Mouse (Mus musculus) urinary bladder, postnatal 36 days (tissue): ENCODE results near the gene Kcnh4.

Source experiments
- DNase-seq, 2 experiments: peaks; one replicate each; pipeline ENCODE4 v3.0.0; 2022; ENCODE audit warnings: low spot score in 2 of 2, mixed read lengths in 1 of 2

Kcnh4 gene

DNA sequence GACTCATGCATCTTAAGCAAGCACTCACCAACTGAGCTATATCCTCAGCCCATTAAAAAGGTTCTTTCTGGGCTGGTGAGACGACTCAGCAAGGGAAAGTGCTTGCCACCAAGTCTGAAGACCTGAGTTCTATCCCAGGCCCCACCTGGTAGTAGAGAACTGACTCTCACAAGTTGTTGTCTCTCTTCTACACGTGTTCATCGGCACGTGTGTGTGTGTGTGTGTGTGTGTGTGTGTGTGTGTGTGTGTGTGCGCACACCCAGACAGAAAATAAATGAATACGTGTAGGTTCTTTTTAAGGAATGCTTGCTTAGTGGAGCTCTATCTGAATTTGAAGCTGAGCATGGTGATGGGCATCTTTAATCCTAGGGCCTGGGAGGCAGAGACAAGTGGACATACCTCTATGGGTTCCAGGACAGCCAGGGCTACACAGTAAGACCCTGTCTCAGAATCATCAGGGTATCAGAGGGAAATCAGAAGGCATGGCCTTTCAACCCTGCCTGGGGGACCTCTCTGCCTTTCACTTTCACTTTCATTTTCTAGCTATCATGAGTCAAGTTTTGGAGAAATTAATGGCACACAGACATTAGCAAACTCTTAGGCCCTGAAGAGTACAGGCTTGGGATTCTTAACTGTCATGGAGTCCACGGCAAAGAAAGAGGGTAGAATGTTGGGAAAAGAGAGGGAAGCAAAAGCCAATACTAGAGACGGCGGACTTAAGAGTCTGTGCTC is 24.4 kb downstream of the Kcnh4 start:
- no peak for DNase-seq

DNA sequence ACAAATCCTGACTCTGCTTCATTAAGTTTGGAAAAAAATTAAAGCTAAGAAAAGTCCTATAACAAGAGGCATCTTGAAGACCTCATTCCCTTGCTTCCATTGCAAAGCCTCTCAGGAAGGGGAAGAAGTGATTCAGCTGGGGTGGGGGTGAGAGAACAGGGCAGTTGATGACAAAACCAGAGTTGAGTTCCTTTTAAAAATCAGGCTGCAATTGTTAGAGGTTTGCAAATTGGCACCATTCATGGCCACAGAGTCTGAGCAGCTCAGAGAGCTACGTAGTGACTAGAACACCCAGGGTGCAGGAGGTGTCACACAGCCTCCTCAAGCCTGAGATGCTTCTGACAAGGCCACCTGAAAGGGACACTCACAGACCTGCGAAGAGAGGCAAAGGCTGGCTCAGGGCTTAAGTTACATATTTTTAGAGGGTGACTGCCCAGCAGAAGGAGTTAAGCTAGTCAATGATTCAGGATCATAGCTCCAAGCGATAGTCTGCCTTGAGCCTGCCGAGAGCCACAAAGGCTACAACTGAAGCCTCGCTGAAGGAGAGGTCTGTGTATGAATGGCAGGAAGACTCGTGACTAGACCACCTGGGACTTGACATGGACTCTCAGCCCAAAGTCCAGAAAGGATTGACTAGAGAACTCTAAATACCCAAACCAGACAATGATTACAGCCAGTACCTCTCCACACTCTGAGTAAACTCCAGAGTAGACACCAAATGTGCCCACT is 29.1 kb downstream of the Kcnh4 start:
- DNase-seq, result no peak

DNA sequence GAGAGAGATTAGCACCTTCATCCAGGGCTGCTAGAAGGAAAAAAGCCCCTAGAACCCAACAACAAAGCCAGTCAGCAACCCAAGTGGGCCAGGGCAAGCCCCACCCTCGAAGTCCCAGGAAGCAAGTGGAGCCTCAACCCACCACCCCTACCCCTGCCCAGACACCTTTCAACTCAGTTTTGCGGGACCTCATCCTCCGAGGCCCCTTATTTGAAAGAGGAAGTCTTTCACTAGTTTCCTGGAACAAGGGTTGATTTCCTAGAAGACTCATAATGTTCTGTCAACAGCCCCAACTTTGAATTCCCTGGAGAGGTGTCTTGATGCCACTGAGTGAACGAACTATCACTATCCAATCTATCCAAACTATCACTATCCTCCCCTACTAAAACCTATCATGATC is 29.8 kb downstream of the Kcnh4 start:
- no peak for DNase-seq

DNA sequence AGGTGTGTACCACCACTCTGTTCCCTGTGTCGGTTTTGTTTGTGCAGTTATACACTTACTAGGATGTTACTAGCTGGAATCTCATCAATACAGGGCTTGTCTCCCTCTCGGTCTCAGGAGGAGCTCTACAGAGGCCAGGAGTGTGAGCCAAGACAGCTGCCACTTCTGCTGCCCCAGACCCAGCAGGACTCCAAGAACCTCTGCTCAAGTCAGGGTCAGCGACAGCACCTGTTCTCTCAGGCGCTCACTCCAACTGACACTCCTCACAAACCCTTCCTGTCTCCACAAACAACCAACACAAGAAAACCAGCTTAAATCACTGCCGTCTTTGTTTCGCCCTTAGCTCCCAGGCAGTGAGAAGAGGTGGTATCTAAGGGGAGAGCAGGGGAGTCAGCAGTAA is 31.1 kb downstream of the Kcnh4 start:
- no peak for DNase-seq

DNA sequence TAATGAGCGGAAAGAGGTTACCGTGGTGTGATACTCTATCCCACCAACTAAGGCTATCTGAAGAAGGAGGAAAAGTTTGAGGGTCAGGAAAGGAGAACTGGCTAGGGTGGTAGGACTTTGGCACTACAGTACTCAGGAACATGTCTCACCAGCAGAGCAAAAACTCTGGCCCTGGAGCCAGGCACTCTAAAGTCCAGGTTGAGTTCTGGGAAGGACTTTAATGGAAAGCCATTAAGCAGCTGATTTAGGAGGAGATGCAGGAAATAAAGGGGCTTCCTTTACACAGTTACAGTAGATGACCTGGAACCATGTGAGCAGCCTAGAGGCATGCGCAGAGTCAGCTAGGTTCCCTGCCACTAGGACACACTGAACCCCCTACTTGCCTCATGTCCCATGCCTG is 32.5 kb downstream of the Kcnh4 start:
- DNase-seq, result no peak

DNA sequence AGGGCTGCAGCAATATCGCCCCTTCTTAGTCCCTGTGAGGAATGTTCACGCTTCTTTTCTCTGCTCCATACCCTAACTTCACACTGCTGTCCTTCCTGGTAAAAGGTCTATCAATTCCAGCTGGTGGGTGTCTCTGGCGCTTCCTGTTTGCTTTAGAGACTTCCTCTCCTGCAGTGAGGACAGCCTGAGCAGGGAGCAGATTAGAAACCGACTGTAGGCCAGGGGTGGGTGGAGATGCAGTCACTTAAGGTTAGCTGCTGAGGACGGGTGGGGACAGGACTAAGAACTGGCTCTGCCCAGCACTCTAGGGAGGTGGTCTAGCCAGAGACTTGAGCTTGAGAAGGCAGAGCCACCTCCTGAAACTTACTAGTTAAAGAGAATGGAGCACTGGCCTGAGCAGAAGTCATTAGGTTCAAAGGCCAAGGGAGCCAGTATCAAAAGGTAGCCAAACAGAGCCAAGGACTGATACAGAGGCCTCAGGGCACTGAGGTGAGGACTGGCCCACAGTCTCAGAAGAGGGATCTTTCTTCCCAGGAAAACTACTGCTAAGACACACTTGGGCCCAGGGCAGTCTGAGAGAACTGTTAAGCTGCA is 34.7 kb downstream of the Kcnh4 start:
- DNase-seq, result no peak

DNA sequence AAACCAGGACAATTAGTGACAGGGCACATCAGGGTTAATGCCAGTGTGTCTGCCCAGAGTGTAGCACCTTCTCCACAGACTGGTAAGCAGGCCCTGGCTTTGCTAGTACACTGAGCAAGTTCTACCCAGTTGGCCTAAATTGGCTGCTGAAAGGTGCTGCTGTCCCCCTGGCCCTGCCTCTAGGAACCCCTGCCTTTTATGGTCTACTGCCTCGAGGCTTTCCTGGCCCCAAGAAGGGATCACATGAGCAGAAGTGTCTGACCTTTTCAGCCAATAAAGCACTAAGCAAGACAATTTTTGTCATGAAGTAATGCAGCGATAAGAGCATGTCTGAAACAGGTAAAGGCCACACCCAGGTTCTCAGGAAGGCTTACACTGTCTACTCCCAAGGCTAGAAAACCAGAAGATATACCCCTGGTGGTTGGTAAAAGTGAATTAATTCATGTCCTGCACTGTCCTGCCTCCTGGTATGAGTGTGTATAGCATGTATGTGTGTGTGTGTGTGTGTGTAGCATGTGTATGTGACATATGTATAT is 37.2 kb downstream of the Kcnh4 start:
- no peak for DNase-seq

- no peak for DNase-seq
Observed at GRCm38 (mm10) chr11:100721776-100722492, 37.8 kb downstream of the Kcnh4 start.

GRCm38 (mm10) chr11:100721254-100721653 is 38.5 kb downstream of the Kcnh4 start:
- no peak for DNase-seq

DNA sequence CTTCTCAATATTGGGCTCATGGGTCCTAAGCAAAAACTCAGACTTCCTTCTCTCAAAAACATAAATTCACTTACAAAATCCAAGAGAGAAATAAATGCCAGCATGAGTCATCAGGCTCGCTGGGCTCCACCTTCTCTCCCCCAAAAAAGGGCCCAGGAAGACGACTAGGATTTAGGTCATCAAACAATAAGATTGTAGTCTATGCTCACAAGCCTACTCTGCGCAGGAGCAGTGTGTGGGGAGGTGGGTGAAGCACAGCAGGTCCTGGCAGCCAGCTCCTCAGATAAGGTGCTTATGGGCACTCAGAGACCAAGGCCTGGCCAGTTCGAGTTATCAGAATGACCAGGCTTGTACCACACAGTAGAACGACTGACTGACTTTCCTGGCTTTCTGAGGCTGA is 39.4 kb downstream of the Kcnh4 start:
- no peak for DNase-seq

- no peak for DNase-seq
Observed at GRCm38 (mm10) chr11:100719893-100720292, 39.8 kb downstream of the Kcnh4 start.

DNA sequence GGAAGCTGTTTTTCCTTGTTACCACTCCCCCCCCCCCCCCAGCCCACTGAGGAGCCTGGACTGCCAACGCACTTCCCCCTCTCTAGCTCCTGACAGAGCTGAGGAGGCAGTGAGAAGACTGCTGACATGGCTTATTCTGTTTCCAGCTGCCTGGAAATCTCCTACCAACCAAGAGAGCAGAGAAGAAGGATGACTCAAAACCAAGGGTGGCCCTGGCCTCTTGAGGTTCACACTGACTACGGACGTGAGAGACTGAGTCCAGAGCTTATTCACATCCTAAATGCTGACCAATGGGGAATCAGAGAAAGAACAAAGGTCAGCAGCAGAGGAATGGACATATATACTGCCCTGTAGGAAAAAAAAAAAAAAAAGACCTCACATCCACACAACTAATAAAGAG is 40.4 kb downstream of the Kcnh4 start:
- no peak for DNase-seq

DNA sequence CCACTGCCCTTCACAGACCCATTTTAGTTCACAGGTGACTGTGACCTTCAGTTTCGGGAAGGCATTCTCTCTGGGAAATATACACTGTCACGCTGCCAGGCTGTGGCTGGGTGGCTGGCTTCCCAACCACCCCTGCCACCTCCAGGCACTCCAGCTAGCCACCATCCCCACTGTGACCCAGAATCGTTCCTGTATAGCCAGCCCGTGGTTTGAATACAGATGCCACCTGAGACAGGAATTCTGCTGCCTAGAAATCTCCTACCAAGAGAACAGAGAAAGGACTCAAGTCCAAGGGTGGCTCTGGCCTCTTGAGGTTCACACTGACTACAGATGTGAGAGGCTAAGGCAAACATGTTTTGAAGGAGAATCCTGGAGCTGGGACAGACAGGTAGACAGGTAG is 40.9 kb downstream of the Kcnh4 start:
- DNase-seq, result no peak

DNA sequence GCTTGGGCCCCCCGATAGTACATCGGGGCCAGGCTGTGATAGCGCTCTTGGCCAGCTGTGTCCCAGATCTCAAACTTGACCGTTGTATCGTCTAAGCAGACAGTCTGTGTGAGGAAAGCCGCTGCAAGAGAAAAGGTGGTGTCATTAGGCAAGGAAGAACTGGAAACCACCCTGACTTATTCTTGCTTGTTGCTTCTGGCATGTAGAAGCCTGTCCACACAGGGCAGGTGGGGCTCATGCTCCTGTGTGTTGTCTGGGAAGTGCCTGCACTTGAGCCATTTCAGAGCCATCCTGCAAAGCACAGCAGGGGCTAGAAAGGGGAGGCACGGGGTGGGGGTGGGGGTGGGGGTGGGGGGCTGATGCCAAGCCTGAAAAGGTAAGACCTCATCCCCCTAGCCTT is 41.3 kb downstream of the Kcnh4 start:
- no peak for DNase-seq

DNA sequence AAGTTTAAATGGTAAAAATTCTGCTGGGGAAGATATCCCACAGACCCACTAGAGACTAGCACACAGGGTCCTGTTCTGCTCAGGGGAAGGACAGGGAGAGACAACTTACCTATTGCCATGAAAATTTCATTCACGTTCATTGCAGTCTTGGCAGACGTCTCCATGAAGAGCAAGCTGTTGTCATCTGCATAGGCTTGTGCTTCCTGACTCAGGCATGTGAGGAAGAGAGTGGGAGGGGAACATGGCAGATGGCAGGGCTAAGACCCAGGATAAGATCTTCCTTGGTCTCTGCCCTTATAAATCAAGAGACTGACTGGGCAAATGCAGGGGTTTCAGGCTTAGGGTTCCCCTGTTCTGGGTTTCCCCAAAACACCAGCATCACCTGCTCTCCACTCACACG is 43.1 kb downstream of the Kcnh4 start:
- DNase-seq, result no peak

GRCm38 (mm10) chr11:100714948-100715347 is 44.8 kb downstream of the Kcnh4 start:
- DNase-seq, result no peak

- DNase-seq, result peak; percentile 70 to 75
Observed at GRCm38 (mm10) chr11:100714534-100714915, 45.2 kb downstream of the Kcnh4 start.

GRCm38 (mm10) chr11:100713735-100714533 is 45.8 kb downstream of the Kcnh4 start, which contains the start of gene Hspb9:
Gene Hspb9 (plus strand): TSS chr11:100713850.
- DNase-seq, result peak in 1 of 2 experiments; percentile 66

GRCm38 (mm10) chr11:100713174-100713573 is 46.6 kb downstream of the Kcnh4 start:
- no peak for DNase-seq

GRCm38 (mm10) chr11:100711783-100712615 is 47.7 kb downstream of the Kcnh4 start, which contains the start of gene Kat2a:
Gene Kat2a (minus strand): TSS chr11:100712465.
- peak; percentile 74 to 84 for DNase-seq
